Mouse (Mus musculus) brain, embryonic 14.5 days (tissue): Measurements from ENCODE around the gene Ccdc134.

ENCODE experiments used
- CTCF ChIP-seq: fragments of 200-500 bp; IDR thresholded peaks from 2 replicates; pipeline ENCODE4 v1.5.1; 2012; ENCODE audit warnings: inconsistent platforms, mild to moderate bottlenecking, moderate library complexity, borderline replicate concordance; ENCODE audit not compliant: insufficient read depth, insufficient read length; ENCODE audit errors: extremely low read depth
- POLR2A ChIP-seq: fragments of 200-500 bp; IDR thresholded peaks from 2 replicates; pipeline ENCODE4 v1.6.1; 2012; ENCODE audit warnings: mild to moderate bottlenecking, inconsistent platforms, borderline replicate concordance; ENCODE audit not compliant: poor library complexity, insufficient read depth, insufficient read length, severe bottlenecking; ENCODE audit errors: extremely low read depth

DNA sequence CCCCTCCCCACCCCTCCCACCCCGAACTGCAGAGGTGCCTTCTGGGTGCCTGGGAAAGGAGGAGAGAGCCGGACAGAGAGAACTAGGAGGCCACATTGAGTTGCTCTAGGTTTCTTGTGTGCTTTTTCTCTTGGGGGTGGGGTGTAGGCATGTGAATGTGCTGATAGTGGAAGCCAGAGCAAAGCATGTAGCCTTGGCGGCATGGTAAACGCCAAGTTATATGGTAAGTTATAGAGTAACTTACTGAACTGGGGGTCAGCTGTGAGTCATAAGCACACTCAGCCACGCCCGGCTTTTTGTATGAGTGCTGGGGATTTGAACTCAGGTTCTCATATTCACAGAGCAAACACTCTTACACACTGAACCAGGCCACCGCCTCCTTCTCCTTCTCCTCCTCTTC is 36.8 kb downstream of the Ccdc134 start:
- TF ChIP-seq POLR2A (no peak), CTCF (no peak)
